Mouse (Mus musculus): ENCODE measurements around the gene Btbd9.

Btbd9 gene

DNA sequence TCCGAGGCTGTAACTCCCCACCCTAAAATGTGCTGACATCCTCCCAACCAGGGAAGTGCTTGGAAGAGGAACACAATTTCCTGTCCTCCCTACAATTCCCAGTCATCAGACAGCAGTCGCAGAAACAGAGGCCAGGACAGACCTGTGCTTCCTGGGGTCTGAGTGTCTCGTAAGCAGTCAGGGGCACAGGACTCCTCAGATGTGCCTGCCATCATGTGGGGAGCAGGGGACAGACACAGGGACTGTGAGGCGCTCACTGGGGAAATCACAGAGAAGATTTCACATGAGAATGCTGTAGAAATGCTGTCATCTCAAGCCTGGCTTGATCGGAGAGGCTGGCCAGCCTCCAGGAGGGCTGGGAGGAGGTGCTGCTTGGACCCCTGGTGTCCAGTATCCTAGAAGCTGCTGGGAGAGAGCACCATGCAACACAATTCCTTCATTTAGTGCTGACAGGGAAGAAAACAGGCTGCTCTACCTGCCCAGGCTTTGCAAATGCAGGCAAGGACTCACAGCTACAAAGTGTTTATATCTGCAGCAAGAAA, 308.8 kb downstream of the Btbd9 start:
- DNase-seq = no peak

DNA sequence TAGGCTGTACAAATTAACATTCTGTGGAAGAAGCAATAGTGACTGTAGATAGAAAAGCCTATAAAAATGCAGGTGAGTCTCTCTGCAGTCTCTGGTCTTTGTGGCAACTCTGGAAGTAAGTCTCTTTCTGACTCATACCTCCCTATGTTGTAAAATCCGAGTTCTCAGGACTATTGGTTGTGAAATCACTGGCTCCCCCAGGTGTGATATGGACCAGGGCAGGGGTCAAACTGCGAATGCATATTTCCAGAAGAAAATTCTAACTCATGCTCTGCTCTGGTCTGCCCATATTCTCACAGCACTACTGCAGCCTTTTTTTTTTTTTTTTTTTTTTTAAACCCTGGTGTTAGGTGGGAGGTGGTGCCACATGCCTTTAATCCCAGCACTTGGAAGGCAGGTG, 312.8 kb downstream of the Btbd9 start:
- no peak for DNase-seq

DNA sequence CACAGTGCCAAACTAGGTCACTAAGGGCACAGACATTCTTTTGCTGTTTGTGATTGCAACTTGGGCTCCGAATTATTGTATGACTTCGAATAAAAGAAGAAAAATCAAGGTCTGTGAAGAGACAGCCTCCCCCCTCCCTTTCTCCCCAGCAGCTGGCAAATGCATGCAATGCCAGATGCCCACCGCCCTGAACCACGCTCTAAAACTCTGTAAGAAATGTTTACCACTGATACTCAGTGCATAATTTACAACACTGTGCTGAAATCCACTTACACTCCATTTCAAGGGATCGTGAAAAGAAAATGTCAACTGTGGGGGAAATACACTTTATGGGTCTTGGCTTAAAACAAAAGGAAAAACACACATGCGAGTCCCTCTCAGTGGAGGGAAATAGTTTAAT, 313.3 kb downstream of the Btbd9 start:
- DNase-seq = no peak

DNA sequence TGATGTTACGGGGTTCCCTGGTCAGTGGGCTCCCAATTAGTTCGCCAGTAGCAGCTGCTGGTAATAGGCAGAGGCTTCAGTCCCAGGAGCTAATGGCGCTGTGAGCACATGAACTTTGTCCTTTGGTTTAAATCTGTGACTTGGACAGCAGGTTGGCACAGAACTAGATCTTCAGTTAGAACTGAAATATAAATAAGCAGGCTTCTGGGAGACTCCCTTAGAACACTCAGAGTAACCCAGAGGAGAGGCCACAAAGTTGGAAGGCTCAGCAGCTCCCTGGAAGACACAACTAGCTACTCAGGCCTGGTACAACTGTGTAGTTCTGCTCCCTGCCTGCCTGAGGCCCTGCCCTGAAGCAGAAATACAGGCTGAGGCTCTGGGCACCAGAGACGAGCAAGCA, 313.8 kb downstream of the Btbd9 start:
- peak; percentile 9 for DNase-seq

DNA sequence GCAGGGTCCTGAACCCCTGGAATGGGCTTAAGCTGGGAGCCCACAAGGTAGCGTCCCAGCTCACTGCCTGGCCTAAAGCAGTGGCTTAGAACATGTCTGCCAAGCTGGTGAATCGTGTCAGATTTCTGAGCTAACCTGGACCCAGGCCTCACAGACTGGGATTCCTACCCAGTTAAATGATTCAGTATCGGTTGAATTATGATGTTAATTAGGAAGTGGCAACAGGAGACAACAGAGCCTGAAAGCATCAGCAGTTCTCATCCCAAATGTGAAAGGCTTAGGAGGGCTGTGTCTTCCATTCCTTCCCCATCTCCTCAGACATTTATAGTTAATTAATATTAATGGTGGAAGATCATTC, 314.3 kb downstream of the Btbd9 start:
- no peak for DNase-seq

DNA sequence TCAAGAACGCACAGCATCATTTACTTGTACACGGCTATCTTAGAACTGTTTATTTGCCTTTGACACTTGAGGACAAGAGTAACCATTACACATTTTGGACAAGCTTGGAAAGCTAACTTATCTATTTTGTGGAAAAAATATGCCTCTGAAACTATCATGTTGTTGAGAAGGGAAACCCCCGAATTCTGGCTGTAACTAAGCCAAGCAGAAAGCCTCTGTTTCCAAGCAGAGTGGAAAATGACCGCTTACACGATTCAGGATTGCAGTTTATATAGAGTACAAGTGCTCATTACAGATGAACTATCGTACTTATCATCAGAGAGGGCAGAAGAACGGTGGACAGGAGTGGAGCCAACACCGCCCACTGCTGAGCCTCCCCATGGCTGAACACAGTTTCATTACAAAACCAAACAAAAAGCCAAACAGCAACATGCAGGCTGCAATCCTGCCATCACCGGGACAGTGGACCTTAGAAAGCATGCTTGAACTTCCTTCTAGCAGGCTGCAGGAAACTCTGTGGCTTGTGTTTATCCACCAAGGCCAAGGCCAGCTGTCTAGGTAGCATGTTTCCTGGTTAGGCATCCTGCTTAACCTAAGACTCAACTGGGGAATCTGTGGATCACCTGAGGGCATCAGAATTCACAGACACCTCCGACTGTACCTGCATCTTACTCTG, 314.8 kb downstream of the Btbd9 start:
- DNase-seq = no peak

DNA sequence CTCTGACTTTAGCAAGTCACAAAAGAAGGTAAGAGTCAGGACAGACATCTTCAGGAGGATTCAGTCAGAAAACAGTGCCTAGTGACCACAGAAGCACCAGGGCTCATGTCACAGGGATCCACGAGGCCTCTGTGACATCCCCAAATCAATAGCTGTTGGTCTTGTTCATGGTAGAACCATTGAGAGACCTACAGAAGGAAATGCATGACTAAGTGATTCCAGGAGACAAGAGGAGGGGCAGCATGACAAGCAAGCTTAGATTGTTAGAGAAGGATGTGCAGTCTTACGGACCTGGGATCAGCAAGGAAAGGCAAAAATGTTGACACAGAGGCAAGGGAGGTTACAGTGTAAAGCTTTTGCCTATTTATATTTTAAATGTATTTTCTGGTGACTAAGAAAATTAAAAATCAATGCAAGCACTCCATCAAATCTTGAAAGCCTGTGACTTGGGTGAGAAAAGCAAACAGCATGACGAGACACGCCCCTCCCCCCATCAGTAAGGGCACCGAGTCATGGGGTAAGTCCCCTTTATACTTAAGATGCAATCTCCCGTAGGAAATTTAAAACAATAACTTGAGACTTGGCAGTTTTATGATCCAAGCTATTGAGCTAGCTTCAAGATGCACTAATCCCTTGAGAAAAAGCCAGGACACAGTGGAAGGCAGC, 315.5 kb downstream of the Btbd9 start:
- peak; percentile 16 for DNase-seq

DNA sequence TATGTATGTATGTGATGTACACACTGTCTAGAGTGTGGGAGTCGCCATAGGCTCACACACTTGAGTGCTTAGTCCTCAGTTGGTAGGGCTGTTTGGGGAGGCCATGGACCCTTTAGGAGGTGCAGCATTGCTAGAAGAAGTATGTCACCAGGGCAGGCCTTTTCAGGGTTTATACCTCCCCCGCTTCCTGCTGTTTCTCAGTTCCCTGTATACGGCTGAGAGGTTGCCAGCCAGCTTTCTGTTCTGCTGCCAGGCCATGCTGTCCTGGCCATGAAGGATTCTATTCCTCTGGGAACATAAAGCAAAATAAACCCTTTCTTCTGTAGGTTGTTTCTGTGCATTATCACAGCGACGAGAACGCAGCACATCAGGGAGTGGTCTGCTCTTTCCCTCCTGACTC, 316.4 kb downstream of the Btbd9 start:
- no peak for DNase-seq

DNA sequence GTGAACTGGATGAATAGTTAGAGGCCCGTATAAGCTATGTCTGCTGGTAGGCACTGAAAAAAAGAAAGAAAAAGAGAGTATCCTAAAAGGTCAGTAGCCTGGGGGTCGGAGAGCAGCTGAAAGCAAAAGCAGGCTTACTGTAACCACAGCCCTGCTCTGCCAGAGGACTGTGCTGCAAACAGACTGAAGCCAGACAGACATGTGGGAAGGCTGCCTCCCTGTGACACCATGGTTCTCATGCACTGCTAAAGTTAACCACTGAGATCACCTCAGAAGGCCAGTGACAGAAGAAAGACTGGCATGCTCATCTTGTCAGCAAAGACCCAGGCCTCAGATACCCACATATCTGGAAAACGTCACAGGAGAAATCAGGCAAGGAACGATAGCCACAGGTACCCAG, 317.8 kb downstream of the Btbd9 start:
- DNase-seq = no peak

DNA sequence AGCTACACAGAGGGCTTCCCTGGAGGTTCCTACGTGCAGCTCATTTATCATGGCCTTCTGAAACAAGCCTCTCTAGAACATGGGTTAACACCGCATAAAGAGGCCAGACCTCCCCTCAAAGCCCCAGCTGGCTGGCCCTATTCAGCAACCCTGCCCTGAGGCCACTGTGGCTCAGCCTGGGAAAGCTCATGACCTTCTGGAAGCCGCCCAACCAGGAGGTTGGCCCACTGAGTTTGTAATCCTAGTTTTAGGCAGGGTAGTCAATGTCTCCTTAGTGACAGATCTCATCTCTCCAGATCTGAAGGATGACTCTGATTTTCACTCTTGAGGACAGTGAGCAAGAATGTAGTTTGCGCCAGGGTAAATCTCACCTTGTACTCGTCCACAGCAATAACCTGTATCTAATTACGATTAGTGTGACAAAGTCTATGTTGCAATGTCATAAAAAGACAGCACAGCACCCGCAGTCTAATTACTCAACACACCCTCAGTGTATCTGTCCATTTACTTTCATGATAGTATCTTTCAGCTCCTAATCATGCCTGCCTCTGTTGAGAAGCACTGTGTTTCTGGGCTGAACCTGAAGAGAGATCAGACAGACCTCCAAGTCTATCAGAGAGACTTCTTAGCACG, 320.2 kb downstream of the Btbd9 start:
- DNase-seq = no peak

DNA sequence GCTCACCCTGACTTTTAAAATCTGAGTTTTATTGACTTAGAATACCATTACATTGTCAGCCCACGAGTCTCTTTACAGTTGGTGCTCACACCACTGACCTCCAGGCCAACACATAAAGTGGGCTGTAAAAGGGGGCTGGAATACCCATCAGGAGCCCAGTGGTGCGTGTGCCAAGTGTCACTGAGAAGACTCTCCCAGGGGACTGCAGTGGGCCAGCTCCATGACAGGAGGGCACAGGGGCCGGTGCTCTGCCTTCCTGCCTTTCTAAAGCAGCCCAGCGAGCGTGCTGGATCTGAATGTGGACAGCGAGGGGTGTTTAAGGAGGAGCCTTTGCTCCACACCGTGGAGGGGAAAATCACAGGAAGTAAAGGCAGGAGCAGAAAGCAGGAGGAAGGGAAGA, 322.4 kb downstream of the Btbd9 start:
- DNase-seq = no peak

DNA sequence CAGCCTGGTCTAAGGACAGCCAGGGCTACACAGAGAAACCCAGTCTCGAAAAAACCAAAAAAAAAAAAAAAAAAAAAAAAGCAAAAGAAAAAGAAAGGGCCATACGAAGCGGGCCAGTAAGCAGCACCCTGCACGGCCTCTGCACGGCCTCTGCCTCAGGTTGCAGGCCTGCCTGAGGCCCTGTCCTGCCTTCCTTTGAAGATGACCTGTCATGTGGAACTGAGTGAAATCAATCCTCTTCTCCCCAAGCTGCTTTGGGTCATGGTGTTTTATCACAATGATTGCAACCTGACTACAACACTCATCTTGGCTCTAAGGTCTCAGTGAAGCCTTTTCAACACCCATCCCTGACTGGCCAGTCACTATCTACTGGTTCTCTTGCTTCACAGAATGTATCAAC, 323.3 kb downstream of the Btbd9 start:
- DNase-seq = no peak

DNA sequence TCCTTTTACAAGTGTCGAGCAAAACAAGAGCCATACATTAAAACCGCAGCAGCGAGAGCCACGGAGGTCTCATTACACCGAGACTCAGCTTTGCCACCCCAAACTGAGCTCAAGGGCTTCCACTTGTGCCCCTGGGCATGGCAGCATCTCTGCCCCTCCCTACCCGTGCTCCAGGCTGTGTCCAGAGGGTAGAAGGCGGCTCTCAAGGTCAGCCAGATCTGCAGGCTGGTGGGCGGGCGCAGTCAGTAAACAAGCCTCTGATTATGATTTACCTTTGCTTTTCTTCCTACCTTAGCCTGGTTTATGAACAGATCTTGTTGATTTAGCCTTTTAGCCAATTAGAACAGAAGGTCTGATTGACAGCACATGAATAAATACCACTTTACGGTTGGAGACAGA, 331.0 kb downstream of the Btbd9 start:
- no peak for DNase-seq

DNA sequence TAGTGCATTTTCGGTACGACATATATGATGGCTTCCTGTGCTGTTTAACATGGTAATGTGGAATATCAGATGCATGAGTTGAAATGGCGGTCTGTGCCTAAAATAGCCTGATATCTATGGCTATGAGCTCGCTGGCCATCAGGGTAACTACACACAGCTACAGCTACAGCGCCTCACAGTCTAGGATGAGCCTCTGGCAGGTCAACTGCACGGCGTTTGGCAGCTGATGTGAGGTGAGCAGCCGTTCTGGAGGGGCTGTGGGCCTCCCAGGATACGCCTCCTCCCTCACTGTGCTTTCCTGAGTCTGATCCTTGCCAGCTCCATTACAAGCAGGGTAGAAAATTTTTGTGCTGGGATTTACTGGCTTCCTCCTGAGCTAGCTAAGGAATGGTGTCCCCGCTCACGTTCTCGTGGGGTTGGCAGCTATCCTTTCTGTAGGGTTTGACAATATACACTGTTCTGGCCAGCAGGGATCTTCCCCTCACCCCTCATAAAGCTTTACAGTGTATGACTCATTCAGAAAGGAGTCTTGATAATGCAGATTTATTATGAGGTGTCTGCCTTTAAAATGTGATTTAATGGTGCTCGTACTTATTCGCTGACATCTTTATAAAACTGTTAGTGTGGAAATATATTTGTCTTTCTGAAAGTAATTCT, 331.5 kb downstream of the Btbd9 start:
- no peak for DNase-seq

DNA sequence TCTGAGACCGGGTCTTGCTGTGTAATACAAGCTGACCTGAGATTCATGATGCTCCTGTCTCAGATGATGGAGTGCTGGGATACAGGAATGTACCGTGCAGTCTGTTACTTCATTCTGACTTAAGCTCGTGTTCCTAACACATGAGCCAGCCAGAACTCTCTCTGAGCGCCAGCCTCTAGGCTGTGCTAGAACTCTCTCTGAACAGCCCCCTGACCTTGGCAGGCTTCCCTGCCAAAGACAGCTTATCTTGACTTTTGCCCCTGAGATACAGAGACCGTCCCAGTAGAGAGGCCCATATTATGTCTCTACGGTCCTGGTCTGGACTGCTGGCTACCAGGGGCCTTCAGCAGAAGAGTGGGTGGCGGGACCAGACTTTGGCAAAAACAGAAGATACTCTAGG, 332.7 kb downstream of the Btbd9 start:
- no peak for DNase-seq

DNA sequence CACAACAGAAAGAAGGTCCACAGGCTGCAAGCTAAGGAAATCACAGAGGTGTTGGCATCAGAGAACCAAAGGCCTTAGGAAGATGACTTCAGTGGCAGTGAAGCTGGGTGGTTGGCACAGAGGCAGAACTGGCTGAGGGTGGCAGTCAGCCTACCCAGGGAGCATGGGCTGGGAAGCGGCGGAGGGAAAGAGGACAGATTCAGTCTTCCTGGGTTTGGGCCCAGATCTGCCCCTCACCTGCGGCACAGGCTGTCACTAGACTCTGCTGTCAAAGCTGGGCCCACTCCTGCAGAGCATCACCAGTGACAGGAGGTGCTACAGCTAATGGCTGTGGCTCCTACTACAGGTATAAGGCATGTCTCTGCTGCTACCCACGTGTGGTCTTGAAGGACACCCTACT, 333.6 kb downstream of the Btbd9 start:
- no peak for DNase-seq

DNA sequence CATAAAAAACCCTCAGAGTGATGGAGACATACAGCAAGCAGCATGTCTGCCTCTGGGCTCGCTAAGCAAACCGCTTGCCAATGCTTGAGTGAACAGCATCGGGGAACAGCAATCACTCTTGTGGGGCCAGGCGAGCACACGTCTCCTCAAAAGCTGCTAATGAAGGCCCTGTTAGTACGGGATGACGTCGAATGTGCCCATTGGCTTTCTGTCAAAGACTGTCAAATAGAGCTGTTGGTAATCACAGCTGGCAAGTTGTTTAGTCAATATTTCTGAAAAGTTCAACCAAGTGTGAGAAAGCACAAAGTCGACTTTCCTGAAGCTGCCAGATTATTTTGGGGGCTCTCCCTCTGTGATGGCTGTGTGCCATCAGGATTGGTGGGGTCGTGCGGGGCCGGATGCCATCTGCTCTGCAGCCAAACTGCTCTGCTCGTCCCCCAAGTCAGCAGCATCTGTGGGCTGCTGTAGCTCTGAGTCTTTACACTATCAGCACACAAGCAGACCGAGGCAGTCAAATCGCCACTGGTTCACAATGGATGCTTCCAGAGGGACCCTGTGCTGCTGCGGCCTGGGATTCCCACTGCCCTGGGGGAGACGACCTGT, 334.5 kb downstream of the Btbd9 start:
- no peak for DNase-seq

DNA sequence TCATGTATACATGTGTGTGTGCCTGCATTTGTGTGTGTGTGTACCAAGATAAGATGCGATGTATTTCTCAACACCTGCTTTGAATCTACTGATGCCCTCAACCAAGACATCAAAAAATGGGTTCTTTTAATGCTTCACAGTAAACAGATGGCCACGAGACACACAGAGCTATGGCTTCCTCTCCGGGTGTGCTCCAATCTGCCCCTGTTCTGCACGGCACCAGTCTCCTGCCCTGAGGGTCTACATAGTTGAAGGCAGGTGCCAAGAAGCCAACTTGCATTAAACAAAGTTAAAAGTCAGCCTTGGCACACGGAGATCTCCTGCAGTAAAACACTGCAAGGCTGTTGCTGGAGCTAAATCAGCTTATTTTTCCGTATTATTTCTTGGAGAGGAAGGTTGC, 335.2 kb downstream of the Btbd9 start:
- no peak for DNase-seq

DNA sequence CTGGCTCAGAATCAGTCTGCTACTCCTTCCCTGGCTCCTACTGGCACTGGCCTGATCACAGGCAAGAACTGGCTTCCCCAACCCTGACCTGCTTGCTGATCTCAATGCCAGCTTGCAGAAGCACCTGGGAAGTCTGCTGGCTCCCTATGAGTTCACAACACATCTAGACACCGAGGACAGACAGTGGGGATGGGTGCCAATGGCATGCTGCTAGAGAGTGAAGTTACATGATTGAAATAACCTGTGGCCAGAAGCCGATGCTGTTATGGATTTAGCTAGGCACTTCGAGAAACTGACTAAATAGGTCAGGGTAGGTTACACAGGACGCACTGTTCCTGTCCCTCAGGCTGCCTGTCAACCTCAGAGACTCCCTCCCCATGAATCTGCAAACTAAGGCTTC, 335.6 kb downstream of the Btbd9 start:
- DNase-seq = no peak

DNA sequence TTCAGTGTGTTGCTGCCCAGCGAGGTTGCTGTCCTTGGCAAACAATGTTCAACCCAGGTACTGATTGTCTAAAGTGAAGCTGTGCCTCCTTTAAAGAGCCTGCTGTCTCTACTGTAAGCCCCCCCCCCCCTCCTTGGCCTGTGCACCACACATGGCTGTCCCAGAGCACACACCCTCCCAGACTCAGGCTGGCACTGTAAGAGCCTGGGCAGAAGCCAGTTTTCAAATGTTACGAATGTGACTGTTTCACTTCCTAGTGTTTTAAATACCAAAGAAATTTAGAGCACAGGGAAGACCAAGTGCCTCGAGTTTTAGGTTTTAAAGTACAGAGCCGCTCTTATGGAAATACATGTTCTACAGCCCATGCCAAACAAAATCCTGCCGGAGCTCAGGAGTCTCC, 336.8 kb downstream of the Btbd9 start:
- peak; percentile 56 for DNase-seq

DNA sequence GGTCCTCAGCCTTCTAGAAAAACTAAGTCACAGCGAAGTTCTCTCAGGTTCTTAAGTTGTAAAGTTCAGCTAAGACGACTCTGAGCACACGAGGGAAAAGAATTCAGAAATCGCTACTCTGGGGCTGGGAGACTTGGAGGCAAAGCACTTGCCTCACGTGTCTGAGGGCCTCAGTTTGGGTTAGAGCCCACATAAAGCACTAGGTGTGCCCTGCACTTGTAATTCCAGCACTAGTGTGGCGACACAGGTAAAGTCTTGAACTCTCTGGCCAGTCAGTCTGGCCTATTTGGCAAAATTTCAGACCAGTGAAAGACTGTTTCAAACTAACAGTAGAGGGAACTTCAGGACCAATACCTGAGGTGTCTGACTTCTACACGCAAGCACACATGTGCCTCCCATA, 338.7 kb downstream of the Btbd9 start:
- peak; percentile 80 for DNase-seq

DNA sequence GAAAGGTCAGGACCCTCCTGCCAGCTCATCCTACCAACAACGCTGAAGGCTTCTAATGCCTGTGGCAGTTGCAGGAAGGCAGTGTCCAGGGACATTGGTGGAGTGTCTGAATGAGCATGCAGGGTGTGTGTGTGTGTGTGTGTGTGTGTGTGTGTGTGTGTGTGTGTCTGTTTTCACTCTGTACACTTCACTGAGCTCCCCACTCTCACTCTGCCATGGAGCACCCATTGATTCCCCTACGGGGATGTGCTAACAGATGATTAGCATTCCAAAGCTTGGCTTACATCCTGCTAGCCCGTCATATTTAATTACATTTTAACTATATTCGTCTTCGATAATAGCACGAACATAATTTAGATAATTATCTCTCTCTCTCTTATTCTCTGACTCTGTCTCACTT, 339.7 kb downstream of the Btbd9 start:
- DNase-seq = no peak

DNA sequence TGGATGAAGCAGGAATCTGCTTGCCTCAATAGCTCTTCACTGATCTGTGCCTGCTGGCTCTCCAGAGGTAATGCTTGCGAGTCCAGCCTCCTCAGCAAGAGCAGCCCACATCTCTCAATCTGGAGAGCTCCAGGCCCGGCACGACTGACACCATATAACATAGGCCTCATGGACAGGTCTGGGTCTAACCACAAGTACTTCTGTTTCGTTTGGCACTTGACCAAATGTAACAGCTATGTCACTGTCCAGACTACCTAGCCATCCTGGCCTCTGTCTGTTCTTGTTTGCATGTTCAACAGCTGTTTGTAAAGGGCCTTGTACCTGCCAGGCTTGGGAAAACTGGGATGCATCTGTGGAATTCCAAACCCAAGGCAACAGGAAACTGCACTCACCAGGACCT, 340.9 kb downstream of the Btbd9 start:
- no peak for DNase-seq
